Mouse (Mus musculus) monocyte, adult 5-6 weeks (primary cell): ENCODE data around the gene Nhsl1. TPM values are rescaled to one million over a fixed set of nuclear protein-coding genes. Genes with fewer than 3 reads are reported as not detected.

Experiments
- ATAC-seq: fragments of 153-309, 156-312 bp; replicated peaks from 2 replicates; pipeline ENCODE4 v1.8.0; 2017; ENCODE audit warnings: mild to moderate bottlenecking; ENCODE audit not compliant: low TSS enrichment, insufficient number of reproducible peaks, severe bottlenecking, poor library complexity, low FRiP score
- total RNA-seq: library from RNA; stranded (forward); fragments of 200-1000, 200-491, 200-594 nt; gene quantifications from 3 replicates; pipeline ENCODE4 v1.2.3, GENCODE M21; 2017

Nhsl1 gene
- total RNA-seq, 1 experiment from 2014 or later = 0.29 TPM

DNA sequence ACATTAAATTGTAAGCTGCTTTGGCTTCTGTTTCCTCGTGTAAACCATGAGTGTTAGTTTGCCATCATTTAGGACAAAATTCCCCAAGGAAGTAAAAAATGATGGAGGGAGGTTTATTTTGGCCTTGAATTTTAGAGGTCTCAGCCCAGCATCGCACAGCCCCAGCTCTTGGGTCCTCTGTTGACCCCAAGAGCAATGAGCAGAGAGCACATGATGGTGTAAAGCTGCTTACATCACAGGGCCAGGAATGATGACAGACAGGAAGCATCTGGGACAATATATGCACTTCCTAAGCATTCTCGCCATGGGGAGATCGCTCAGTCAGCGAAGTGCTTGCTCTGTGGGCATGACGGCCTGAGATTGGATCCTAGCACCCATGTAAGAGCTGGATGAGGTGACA, 20.6 kb downstream of the Nhsl1 start:
- ATAC-seq = no peak

DNA sequence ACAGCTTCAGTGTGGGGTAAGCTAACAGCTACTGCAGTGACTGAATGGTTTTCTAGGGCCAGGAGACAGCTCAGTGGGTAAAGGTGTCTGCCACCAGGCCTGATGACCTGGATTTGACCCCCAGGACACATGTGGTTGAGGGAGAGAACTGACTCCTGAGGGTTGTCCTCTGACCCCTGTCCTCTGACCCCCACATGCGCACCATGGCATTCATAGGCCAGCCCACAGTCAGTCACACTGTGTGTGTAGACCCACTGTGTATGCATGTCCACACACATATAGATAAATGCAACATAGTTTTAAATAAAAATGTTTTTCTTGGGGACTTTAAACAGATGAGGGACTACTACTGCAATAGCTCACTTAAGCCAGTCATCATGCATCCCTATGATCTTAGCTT, 22.1 kb downstream of the Nhsl1 start:
- no peak for ATAC-seq

GRCm38 (mm10) chr10:18341444-18342196, 22.8 kb downstream of the Nhsl1 start:
- no peak for ATAC-seq

- ATAC-seq = no peak
Observed at GRCm38 (mm10) chr10:18347231-18347630, 28.4 kb downstream of the Nhsl1 start.

- no peak for ATAC-seq
Observed at GRCm38 (mm10) chr10:18350781-18351180, 32.0 kb downstream of the Nhsl1 start.

GRCm38 (mm10) chr10:18352937-18353336, 34.2 kb downstream of the Nhsl1 start:
- no peak for ATAC-seq

DNA sequence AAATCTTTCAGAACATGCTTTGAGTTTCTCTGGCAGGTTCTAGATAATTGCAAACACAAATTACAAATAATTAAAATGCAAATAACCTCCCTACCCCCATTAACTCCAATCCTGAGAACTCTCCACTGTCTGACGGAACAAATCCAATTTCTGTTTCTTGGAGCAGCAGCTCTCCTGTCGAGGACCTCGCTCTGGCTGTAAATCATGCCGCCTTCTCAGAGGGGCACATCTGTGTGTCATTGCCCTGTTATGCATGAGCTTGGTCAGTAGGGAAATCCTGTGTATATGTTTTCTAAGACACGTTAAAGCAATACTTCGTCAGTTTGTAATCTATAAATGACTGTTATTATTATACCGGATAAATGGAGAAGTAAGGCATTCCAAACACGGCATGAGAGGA, 35.3 kb downstream of the Nhsl1 start:
- ATAC-seq = no peak

GRCm38 (mm10) chr10:18356461-18356860, 37.7 kb downstream of the Nhsl1 start:
- no peak for ATAC-seq

DNA sequence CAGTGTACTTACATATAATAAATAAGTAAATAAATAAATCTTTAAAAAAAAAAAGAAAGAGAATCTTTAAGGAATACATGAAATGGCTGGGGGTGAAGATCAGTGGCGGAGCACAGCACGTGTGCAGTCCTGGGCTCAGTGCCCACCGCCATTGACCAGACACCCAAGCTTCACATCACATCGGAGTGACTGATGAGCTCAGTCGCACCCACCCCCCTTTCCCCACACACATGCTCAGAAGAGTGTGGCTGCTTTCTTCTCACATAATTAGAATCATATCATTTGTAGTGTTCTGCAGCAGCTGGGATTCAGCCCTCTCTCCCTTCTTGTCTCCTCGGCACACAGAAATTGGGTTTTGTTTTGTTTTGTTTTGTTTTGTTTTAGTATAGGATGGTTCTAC, 38.4 kb downstream of the Nhsl1 start:
- no peak for ATAC-seq

- ATAC-seq = no peak
Observed at GRCm38 (mm10) chr10:18358461-18358860, 39.7 kb downstream of the Nhsl1 start.

GRCm38 (mm10) chr10:18360175-18360574, 41.4 kb downstream of the Nhsl1 start:
- no peak for ATAC-seq

DNA sequence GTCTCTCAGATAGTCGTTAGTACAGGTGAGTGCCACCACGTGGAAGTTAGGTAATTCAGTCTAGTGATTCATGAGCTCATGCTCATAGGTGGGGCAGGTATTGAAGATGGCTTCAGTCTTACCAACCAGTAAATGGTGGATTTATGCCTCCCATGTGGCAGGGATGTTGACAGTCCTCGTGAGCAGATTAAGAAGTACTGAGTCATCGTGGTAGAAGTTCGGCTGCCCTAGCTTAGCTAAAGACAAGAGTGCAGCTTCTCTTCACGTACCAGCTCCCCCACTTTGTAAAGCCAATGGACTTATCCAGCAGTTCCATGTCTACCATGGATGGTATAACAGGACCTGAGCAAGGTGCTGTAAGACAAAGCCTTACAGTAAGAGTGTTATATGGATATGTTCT, 46.6 kb downstream of the Nhsl1 start:
- ATAC-seq = no peak

DNA sequence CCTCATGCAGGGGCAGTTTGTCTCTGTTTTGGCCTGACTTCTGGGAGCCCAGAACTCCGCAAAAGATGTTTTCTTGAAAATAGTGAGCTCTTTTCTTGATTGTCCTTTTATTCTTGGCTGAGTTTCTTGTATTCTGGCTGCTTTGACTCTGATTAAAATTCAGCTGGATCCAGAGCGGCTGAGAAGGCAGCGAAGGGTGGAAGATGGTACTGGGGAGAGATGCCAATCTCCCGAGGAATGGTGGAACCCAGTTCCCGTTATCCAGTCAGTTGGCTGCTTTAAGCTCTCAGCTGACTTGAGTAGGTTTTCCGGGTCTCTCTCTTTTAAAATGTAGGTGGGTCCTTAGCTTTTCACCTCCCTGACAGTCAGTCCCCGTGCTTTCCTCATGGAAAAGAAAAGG, 47.9 kb downstream of the Nhsl1 start:
- no peak for ATAC-seq

DNA sequence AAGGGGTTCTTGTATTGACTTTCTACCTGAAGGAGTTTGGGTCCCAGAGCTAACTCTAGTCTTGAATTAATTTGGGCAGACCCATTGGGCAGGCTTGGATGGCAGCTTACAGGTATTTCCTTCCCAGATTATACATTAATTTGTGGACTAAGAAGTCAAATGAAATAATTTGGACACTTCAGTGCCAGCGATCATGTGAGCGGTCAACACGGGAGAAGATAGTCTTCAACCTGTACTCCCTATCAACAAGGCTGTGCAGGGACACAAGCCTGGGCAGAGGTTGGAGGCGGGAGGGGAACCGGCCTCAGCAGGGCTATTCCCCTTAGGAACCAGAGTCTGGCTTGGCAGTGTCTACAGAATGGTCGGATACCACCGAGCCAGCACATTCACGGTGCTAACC, 49.3 kb downstream of the Nhsl1 start:
- no peak for ATAC-seq

DNA sequence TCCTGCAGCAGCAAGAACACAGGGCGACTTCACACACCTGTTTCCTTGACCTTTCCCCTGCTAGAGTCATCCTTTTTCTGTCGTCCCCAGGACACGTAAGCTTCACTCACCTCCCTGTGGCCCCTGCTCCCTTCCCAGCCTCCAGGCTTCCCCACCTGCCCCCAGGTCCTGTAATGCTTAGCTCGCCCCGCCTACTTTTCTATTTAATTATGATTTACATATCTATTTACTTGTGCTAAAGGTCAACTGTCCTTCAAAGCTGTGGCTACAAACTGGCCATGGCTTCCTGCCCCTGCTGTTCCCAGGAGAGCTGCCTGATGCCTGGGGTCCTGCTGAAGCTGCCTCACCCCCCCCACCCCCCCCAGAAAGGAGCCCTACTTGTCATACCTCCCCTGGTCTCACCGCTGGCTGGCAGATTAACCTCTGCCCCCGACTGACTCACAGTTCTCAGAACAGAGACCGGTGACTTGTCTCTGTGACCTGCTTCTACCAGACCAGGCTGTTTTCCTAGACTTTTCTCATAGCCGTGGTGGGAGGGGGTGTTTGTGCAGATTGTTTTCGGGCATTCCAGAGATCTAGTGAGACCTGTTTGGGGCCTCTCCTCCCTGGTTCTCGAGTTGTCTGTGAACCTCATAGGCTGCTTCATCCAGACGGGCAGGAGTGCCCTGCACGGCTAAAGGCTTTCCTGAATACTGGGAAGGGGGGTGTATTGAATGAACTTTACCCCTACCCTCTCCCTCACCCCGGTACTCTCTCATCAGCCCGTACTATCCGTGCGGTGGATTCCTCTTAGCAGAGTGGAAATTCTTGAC, 51.9 kb downstream of the Nhsl1 start:
- ATAC-seq = no peak

- no peak for ATAC-seq
Observed at GRCm38 (mm10) chr10:18371866-18372265, 53.1 kb downstream of the Nhsl1 start.

- ATAC-seq = no peak
Observed at GRCm38 (mm10) chr10:18375301-18375700, 56.5 kb downstream of the Nhsl1 start.

DNA sequence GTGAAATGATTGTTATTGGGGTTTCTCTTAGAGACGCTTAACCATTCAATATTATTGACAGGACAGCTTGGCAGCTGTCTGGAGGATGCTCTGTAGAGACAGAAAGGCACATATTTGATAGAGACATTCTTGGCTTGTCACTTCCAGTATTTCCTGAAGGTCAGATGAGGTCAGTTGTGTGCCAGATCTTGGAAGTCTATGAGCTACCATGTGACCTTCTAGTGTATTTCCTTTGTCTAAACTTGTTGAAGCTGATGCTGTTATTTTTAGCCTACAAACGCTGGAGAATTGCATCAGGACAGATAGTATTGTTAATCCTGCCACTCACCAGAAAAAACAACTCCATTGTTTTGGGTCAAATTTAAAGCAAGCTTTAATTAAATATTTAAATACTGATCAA, 66.0 kb downstream of the Nhsl1 start:
- no peak for ATAC-seq

DNA sequence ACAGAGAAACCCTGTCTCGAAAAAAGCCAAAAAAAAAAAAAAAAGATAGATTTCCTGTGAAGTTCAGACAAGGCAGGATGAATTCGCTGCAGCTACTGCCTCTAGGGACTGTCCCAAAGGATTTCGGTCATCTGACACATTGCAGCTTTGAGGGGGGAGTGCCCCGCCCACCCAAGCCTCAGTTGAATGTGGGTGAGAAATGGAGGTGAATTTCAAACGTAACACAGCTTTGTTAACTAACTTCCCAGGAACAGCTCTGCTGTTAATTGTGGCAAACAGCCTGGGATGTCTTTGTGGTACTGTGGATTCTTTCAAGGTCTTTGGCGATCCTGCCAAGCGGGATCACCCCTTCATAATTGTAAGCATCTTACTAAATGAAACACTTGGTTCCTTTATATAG, 67.4 kb downstream of the Nhsl1 start:
- no peak for ATAC-seq
